In the genomic region with DNA sequence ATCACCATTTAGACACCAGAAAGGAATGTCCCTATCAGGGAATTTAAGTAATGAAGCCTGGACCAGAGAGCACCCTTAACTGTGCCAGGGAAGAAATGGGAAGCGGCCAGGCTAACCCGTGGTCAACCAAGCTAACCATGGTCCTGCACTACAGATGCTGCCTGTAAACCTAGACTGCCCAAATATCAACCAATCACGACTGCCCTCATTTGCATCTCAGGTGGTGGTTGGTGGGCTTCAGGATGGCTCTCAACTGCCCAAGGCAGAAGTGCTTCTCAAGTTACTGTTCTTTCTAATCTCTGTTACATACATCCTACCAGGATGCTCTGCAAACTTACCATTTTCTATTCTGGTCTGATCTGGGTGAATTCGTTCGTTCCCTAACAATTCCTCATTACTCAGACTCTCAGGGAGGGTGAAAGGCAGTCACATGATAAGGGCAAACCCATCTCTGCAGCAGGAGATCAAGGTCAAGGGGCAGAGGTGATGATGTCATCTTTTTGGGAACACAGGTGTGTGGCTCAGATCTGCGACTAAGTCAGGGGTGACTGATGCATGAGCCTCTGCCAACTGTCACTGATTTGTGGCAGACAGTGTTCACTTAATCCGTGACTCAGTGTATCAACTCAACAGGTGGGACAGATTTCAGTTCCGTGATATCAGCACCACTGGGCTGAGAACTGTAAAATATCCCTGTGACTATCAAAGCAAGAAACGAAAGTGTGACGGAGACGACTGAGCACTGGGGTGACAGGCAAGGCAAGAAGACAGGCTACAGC, we compare ENCODE assay signal across 10 mouse cellular contexts. TPM values are rescaled to one million over a fixed set of nuclear protein-coding genes. Genes with fewer than 3 reads are reported as not detected.
DNase-seq lines count a peak whose midpoint lies in the region; ATAC-seq and TF ChIP-seq lines count a peak whose summit lies in the region.
"Had no signal": no experiment of that assay in that cellular context is flagged by ENCODE, and none has a peak within 500 bp of the region (broad histone marks: within the 10 kb centered on the region; RNA-seq: fewer than 3 reads in every experiment).

No protein-coding gene starts in this region.

- peak; percentile 53; the same call in 1 of the 2 replicates for ATAC-seq in forebrain, embryonic 11.5 days (replicated peaks; ENCODE audit: low FRiP score)
- ATAC-seq in forebrain, postnatal 0 days = no peak
- ATAC-seq in lung, embryonic 15.5 days (ENCODE audit: borderline replicate concordance, extremely low read depth, low FRiP score, low TSS enrichment) = peak; percentile 89
- ATAC-seq in embryonic facial prominence, embryonic 15.5 days (ENCODE audit: insufficient number of reproducible peaks, low FRiP score, low TSS enrichment, low read depth) = peak; percentile 79
- ATAC-seq in stomach, embryonic 14.5 days (ENCODE audit: insufficient number of reproducible peaks, insufficient read depth, low FRiP score, low read depth) = peak; percentile 81

- no peak overlapping the region for H3K4me2 ChIP-seq in forebrain, embryonic 11.5 days (ENCODE audit: low read depth, low read length, severe bottlenecking)
- no peak overlapping the region for H3K4me2 ChIP-seq in forebrain, postnatal 0 days (ENCODE audit: low read depth)
- no peak overlapping the region for H3K4me2 ChIP-seq in lung, embryonic 15.5 days
- no peak overlapping the region for H3K4me2 ChIP-seq in embryonic facial prominence, embryonic 15.5 days (replicated peaks)
- no peak overlapping the region for H3K4me2 ChIP-seq in stomach, embryonic 14.5 days (replicated peaks; ENCODE audit: low read depth, low read length)

- no peaks in the 10 kb centered on the region for H3K36me3 ChIP-seq in forebrain, embryonic 11.5 days (ENCODE audit: control insufficient read depth, insufficient read depth, low read length)
- no peaks in the 10 kb centered on the region for H3K36me3 ChIP-seq in forebrain, postnatal 0 days (ENCODE audit: insufficient read depth)
- no peaks in the 10 kb centered on the region for H3K36me3 ChIP-seq in lung, embryonic 15.5 days
- no peaks in the 10 kb centered on the region for H3K36me3 ChIP-seq in embryonic facial prominence, embryonic 15.5 days
- no peaks in the 10 kb centered on the region for H3K36me3 ChIP-seq in stomach, embryonic 14.5 days (ENCODE audit: control insufficient read depth, insufficient read depth, low read length)

- no peak for TF ChIP-seq CTCF in forebrain, postnatal 0 days (IDR thresholded peaks at IDR 0.05; ENCODE audit: low read depth)

- H3K27ac ChIP-seq in forebrain, embryonic 11.5 days (ENCODE audit: low read depth, low read length) = no peak overlapping the region
- no peak overlapping the region for H3K27ac ChIP-seq in forebrain, postnatal 0 days (ENCODE audit: low read depth, low read length)
- H3K27ac ChIP-seq in lung, embryonic 15.5 days = no peak overlapping the region
- no peak overlapping the region for H3K27ac ChIP-seq in embryonic facial prominence, embryonic 15.5 days (replicated peaks)
- no peak overlapping the region for H3K27ac ChIP-seq in stomach, embryonic 14.5 days (ENCODE audit: low read length)

- WGBS in forebrain, embryonic 11.5 days = 41% methylated on average over 11 of the region's 11 CpGs
- WGBS in forebrain, postnatal 0 days = 48% methylated on average over 11 of the region's 11 CpGs
- WGBS in lung, embryonic 15.5 days = 22% methylated on average over 11 of the region's 11 CpGs
- WGBS in embryonic facial prominence, embryonic 15.5 days = 27% methylated on average over 11 of the region's 11 CpGs
- 28% methylated on average over 11 of the region's 11 CpGs for WGBS in stomach, embryonic 14.5 days

- no peaks in the 10 kb centered on the region for H3K9me3 ChIP-seq in forebrain, embryonic 11.5 days (ENCODE audit: control insufficient read depth, low read length)
- H3K9me3 ChIP-seq in forebrain, postnatal 0 days (ENCODE audit: low read length) = no peaks in the 10 kb centered on the region
- no peaks in the 10 kb centered on the region for H3K9me3 ChIP-seq in lung, embryonic 15.5 days
- no peaks in the 10 kb centered on the region for H3K9me3 ChIP-seq in embryonic facial prominence, embryonic 15.5 days (replicated peaks)
- H3K9me3 ChIP-seq in stomach, embryonic 14.5 days (ENCODE audit: control insufficient read depth, low read depth, low read length) = no peaks in the 10 kb centered on the region

- peaks cover 7% of the 10 kb centered on the region for H3K4me1 ChIP-seq in forebrain, embryonic 11.5 days (replicated peaks; ENCODE audit: control insufficient read depth, insufficient read depth, low read length)
- no peaks in the 10 kb centered on the region for H3K4me1 ChIP-seq in forebrain, postnatal 0 days (ENCODE audit: insufficient read depth)
- peaks cover 27% of the 10 kb centered on the region for H3K4me1 ChIP-seq in lung, embryonic 15.5 days
- H3K4me1 ChIP-seq in embryonic facial prominence, embryonic 15.5 days = peaks cover 14% of the 10 kb centered on the region
- H3K4me1 ChIP-seq in stomach, embryonic 14.5 days (ENCODE audit: control insufficient read depth, insufficient read depth, low read length) = peaks cover 8% of the 10 kb centered on the region; the same call in 1 of the 2 replicates

- no peak overlapping the region for H3K9ac ChIP-seq in forebrain, embryonic 11.5 days (ENCODE audit: low read length)
- H3K9ac ChIP-seq in forebrain, postnatal 0 days = no peak overlapping the region
- H3K9ac ChIP-seq in lung, embryonic 15.5 days = no peak overlapping the region
- H3K9ac ChIP-seq in embryonic facial prominence, embryonic 15.5 days = no peak overlapping the region
- H3K9ac ChIP-seq in stomach, embryonic 14.5 days (replicated peaks; ENCODE audit: low read depth, low read length) = no peak overlapping the region

- H3K27me3 ChIP-seq in forebrain, embryonic 11.5 days (ENCODE audit: control insufficient read depth, insufficient read depth, low read length) = no peaks in the 10 kb centered on the region
- H3K27me3 ChIP-seq in forebrain, postnatal 0 days (ENCODE audit: insufficient read depth, low read length) = no peaks in the 10 kb centered on the region
- no peaks in the 10 kb centered on the region for H3K27me3 ChIP-seq in lung, embryonic 15.5 days
- H3K27me3 ChIP-seq in embryonic facial prominence, embryonic 15.5 days = no peaks in the 10 kb centered on the region
- no peaks in the 10 kb centered on the region for H3K27me3 ChIP-seq in stomach, embryonic 14.5 days (ENCODE audit: control insufficient read depth, insufficient read depth, low read length)

- H3K4me3 ChIP-seq in forebrain, embryonic 11.5 days (ENCODE audit: low read depth, low read length) = no peak overlapping the region
- no peak overlapping the region for H3K4me3 ChIP-seq in forebrain, postnatal 0 days (ENCODE audit: low read depth, low read length)
- no peak overlapping the region for H3K4me3 ChIP-seq in lung, embryonic 15.5 days
- no peak overlapping the region for H3K4me3 ChIP-seq in embryonic facial prominence, embryonic 15.5 days (replicated peaks)
- no peak overlapping the region for H3K4me3 ChIP-seq in stomach, embryonic 14.5 days (ENCODE audit: low read depth, low read length)

- peak; percentile 58 for DNase-seq in forebrain, embryonic 11.5 days (ENCODE audit: low spot score)
- DNase-seq in forebrain, postnatal 0 days = no peak
- DNase-seq in lung, postnatal 25 days (ENCODE audit: low spot score) = no peak
- DNase-seq in gastrocnemius, adult 8-10 months (ENCODE audit: low spot score in 2 of 2) = no peak
- DNase-seq in cerebellum, adult 9-10 months = no peak
- DNase-seq: B cell, adult 2 months; liver had no signal

RNA-seq across cellular contexts. Expression of a gene that starts 12.9 kb away (rescaled TPM):
- polyA plus RNA-seq in forebrain, embryonic 11.5 days (2014; fragmentation: Nextera tagmentation; extraction: Ambion mirVana) = 2.7 and 3.7 TPM in 2 replicates
- total RNA-seq in forebrain, postnatal 0 days (2014; rRNA removed) = 0.38 and 0.81 TPM in 2 replicates
- polyA plus RNA-seq in forebrain, postnatal 0 days (2015; fragmentation: Nextera tagmentation; extraction: Ambion mirVana) = 0.35 and 0.44 TPM in 2 replicates
- 48.1 and 50.9 TPM in 2 replicates for polyA plus RNA-seq in lung, embryonic 15.5 days (2015; fragmentation: Nextera tagmentation; extraction: Ambion mirVana)
- polyA plus RNA-seq in embryonic facial prominence, embryonic 15.5 days (2015; fragmentation: Nextera tagmentation; extraction: Ambion mirVana) = 29.7 and 31.7 TPM in 2 replicates
- 46.9 and 50.0 TPM in 2 replicates for polyA plus RNA-seq in stomach, embryonic 14.5 days (2014; fragmentation: Nextera tagmentation; extraction: Ambion mirVana)
- not detected for total RNA-seq in gastrocnemius, adult 8-10 months (2022)
